Mouse (Mus musculus) liver, embryonic 14.5 days (tissue): ENCODE measurements around the gene Slc13a1.

Experiments
- CTCF ChIP-seq: IDR thresholded peaks from 2 replicates; pipeline ENCODE4 v1.5.1; 2016; ENCODE audit warnings: antibody characterized with exemption, low read depth, control low read depth
- EP300 ChIP-seq: IDR thresholded peaks from 2 replicates; pipeline ENCODE4 v1.6.1; 2016; ENCODE audit warnings: antibody characterized with exemption, low read depth

DNA sequence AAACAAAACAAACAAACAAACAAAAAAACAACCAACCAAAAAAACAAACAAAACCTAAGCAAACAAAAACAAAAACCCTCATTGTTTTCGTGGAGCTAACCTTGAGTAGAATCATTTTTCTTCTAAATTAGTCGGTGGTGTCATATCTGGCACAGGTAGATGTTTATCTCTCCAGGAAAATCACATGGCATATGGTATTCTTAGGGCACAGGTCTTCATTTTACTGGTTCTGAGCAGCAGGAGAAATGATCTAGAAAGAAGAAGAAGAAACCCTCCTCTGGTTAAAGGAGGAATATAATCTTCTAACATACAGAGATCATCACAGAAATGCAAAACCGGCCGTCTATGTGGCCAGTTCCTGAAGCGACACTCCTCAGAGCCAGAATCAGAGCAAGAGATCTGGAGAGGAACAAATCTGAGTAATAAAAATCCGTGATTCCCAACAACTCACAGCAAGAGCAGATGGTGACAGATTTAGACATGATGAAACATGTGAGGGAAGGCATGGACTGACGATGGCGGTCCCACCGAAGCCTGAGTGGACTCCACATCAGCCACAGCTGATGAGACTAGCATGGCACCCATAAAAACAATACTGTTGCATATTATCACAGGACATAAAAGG, 113.7 kb downstream of the Slc13a1 start:
- TF ChIP-seq EP300, result no peak
- no peak for TF ChIP-seq CTCF
